Mouse (Mus musculus) c-Kit-negative CD71-positive TER-119-positive erythroid progenitor cells, embryonic 14.5 days (primary cell): ENCODE results near the gene Krtap24-1.

Source experiments
- DNase-seq: peaks from one replicate; pipeline ENCODE4 v3.0.0-alpha.2; 2013; ENCODE audit warnings: low read depth, low spot score

Gene Krtap24-1

DNA sequence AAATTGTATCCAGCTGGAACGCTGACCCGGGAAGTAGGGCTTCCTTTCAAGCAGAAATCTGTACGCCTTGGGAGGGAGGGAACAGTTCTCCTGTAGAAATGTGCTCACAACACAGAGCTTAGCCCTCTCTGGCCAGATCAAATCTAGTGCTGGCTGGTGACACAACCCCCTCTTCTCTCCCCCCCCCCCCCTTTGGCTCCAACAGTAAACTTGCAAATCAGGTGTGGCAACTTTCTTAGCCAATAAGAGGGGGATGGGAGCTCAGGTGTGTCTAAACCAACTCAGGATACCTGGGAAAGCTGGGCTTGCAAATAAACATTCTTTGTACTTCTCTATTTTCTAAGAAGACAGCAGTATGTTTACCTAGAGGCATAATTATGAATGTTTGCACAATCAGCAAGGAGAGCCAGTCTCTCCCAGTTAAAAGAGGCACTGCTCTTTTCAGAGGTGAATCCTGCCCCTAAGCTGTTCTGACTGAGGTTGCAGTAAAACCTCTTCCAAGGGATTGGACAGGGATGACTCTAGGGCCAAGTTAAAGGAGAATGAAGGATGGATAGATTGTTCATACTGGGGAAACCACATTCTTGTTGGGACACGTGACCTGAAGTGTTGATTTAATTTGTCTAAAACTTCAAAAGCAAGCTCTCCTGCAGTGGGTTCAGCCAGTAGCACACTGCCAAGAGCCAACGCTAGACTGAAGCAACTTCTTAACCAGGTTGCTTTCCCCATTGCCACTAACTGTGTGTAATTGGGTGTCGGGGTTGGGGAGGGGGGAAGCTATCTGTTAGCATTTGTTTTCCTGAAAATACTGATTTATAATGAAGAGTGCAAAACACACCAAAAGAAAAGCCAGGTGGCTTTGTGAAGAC, 48.8 kb downstream of the Krtap24-1 start, which contains the start of gene Cldn8:
Gene Cldn8, minus strand, starts transcription at position 139 of the 869 bp plus-strand sequence.
- no peak for DNase-seq

- DNase-seq, result no peak
Observed at GRCm38 (mm10) chr16:88561617-88562164, 50.4 kb downstream of the Krtap24-1 start.
